Mouse (Mus musculus): Measurements from ENCODE around the gene Tnrc6b.

DNA sequence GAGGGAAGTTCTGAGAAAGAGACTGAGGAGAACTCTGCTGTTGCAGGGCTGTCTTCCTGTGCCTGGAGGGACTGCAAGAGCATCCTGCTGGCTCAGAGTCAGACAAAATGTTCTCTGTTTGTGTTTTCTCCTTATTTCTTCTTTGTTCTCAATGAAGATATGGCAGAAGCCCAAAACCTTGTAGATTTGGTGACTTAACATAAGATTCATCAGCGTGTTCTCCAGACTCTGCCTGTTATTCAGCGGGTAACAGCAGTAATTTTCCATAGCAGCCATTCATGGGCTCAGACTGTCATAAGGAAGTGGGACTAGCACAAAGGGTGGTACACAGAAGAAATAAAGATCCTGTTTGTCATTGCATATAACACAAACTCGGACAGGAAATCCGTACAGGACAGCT lies 268.5 kb downstream of the Tnrc6b start:
- TF ChIP-seq CEBPB (IDR thresholded peaks at IDR 0.05; ENCODE audit: low read depth) = no peak
- no peak for TF ChIP-seq CTCF (IDR thresholded peaks at IDR 0.05; ENCODE audit: control insufficient read depth, insufficient read depth, insufficient read length)
- TF ChIP-seq MAX (IDR thresholded peaks at IDR 0.05) = no peak
- TF ChIP-seq USF1 (IDR thresholded peaks at IDR 0.05; ENCODE audit: low read depth) = no peak
- TF ChIP-seq FOSL1 (IDR thresholded peaks at IDR 0.05; ENCODE audit: insufficient read depth, low read length, poor library complexity, severe bottlenecking) = no peak
- no peak for TF ChIP-seq MYOD1 (IDR thresholded peaks at IDR 0.05; ENCODE audit: control insufficient read depth, insufficient read length, low read depth)
